Mouse (Mus musculus): Measurements from ENCODE around the gene Pbld1. TPM values are rescaled to one million over a fixed set of nuclear protein-coding genes. Genes with fewer than 3 reads are reported as not detected.

The Pbld1 gene
- polyA plus RNA-seq (2015; fragmentation: Nextera tagmentation; extraction: Ambion mirVana), result 2.6 and 6.4 TPM in 2 replicates

GRCm38 (mm10) chr10:63059862-63060261 is at the start of gene Pbld1:
Gene Pbld1 (plus strand): TSS chr10:63060162.
- Histone ChIP-seq H3K4me1 (replicated peaks) (0 out of 2 replicates have a peak, but pooled peaks cover 3% of the 10 kb centered on the region), H3K9me3 (no peaks in the 10 kb centered on the region), H3K9ac (no peak within 1 kb of the TSS), H3K27ac (no peak within 1 kb of the TSS), H3K4me3 (replicated peaks) (no peak within 1 kb of the TSS), H3K36me3 (no peaks in the 10 kb centered on the region), H3K4me2 (replicated peaks) (no peak within 1 kb of the TSS), H3K27me3 (replicated peaks) (no peaks in the 10 kb centered on the region)
- no peak for ATAC-seq
- WGBS, result 84% methylated on average over 2 of the region's 2 CpGs

- no peak for ATAC-seq
- Histone ChIP-seq H3K27me3 (replicated peaks) (no peaks in the 10 kb centered on the region), H3K4me1 (replicated peaks) (no peaks in the 10 kb centered on the region), H3K27ac (no peak overlapping the region), H3K36me3 (peaks cover 26% of the 10 kb centered on the region), H3K4me2 (replicated peaks) (no peak overlapping the region), H3K4me3 (replicated peaks) (no peak overlapping the region), H3K9me3 (no peaks in the 10 kb centered on the region), H3K9ac (no peak overlapping the region)
- 83% methylated on average over 4 of the region's 4 CpGs for WGBS
These were observed 49.7 kb upstream of the Pbld1 start for GRCm38 (mm10) chr10:63010268-63010667.

GRCm38 (mm10) chr10:63011556-63011955 is 48.4 kb upstream of the Pbld1 start:
- H3K4me3 ChIP-seq (replicated peaks), result no peak overlapping the region
- ATAC-seq, result no peak
- no peak overlapping the region for H3K27ac ChIP-seq
- no peaks in the 10 kb centered on the region for H3K4me1 ChIP-seq (replicated peaks)
- H3K4me2 ChIP-seq (replicated peaks), result no peak overlapping the region
- H3K9ac ChIP-seq, result no peak overlapping the region
- H3K9me3 ChIP-seq, result no peaks in the 10 kb centered on the region
- WGBS, result 88% methylated on average over 6 of the region's 6 CpGs
- H3K36me3 ChIP-seq, result peaks cover 33% of the 10 kb centered on the region
- no peaks in the 10 kb centered on the region for H3K27me3 ChIP-seq (replicated peaks)

GRCm38 (mm10) chr10:63013476-63013875 is 46.5 kb upstream of the Pbld1 start:
- Histone ChIP-seq H3K27me3 (replicated peaks) (no peaks in the 10 kb centered on the region), H3K4me2 (replicated peaks) (no peak overlapping the region), H3K27ac (no peak overlapping the region), H3K9ac (no peak overlapping the region), H3K4me1 (replicated peaks) (no peaks in the 10 kb centered on the region), H3K4me3 (replicated peaks) (no peak overlapping the region), H3K9me3 (no peaks in the 10 kb centered on the region), H3K36me3 (peaks cover 33% of the 10 kb centered on the region)
- 74% methylated on average over 3 of the region's 3 CpGs for WGBS
- ATAC-seq, result no peak

- no peak overlapping the region for H3K4me2 ChIP-seq (replicated peaks)
- peaks cover 33% of the 10 kb centered on the region for H3K36me3 ChIP-seq
- ATAC-seq, result no peak
- no peaks in the 10 kb centered on the region for H3K4me1 ChIP-seq (replicated peaks)
- H3K4me3 ChIP-seq (replicated peaks), result no peak overlapping the region
- no peak overlapping the region for H3K9ac ChIP-seq
- no peak overlapping the region for H3K27ac ChIP-seq
- no peaks in the 10 kb centered on the region for H3K9me3 ChIP-seq
- H3K27me3 ChIP-seq (replicated peaks), result no peaks in the 10 kb centered on the region
- WGBS, result 86% methylated on average over 9 of the region's 9 CpGs
These were observed 45.8 kb upstream of the Pbld1 start for GRCm38 (mm10) chr10:63014168-63014567.

- Histone ChIP-seq H3K4me2 (replicated peaks) (no peak overlapping the region), H3K9ac (no peak overlapping the region), H3K4me1 (replicated peaks) (peaks cover 6% of the 10 kb centered on the region), H3K4me3 (replicated peaks) (no peak overlapping the region), H3K27me3 (replicated peaks) (no peaks in the 10 kb centered on the region), H3K9me3 (no peaks in the 10 kb centered on the region), H3K36me3 (peaks cover 15% of the 10 kb centered on the region), H3K27ac (no peak overlapping the region)
- ATAC-seq, result no peak
- 89% methylated on average over 6 of the region's 6 CpGs for WGBS
These were observed 40.7 kb upstream of the Pbld1 start for GRCm38 (mm10) chr10:63019304-63019703.

GRCm38 (mm10) chr10:63021702-63022101 is 38.3 kb upstream of the Pbld1 start:
- WGBS, result 45% methylated on average over 4 of the region's 4 CpGs
- H3K27me3 ChIP-seq (replicated peaks), result no peaks in the 10 kb centered on the region
- H3K36me3 ChIP-seq, result peaks cover 4% of the 10 kb centered on the region; the same call in 1 of the 2 replicates
- ATAC-seq, result no peak
- H3K4me3 ChIP-seq (replicated peaks), result peak overlapping the region; percentile 90
- H3K4me1 ChIP-seq (replicated peaks), result peaks cover 12% of the 10 kb centered on the region
- H3K9ac ChIP-seq, result no peak overlapping the region
- H3K4me2 ChIP-seq (replicated peaks), result peak overlapping the region; percentile 62
- H3K27ac ChIP-seq, result no peak overlapping the region
- no peaks in the 10 kb centered on the region for H3K9me3 ChIP-seq

GRCm38 (mm10) chr10:63022541-63023120 is 37.3 kb upstream of the Pbld1 start:
- Histone ChIP-seq H3K4me2 (replicated peaks) (peak overlapping the region; percentile 62), H3K9me3 (no peaks in the 10 kb centered on the region), H3K4me3 (replicated peaks) (peak overlapping the region; percentile 90), H3K4me1 (replicated peaks) (peaks cover 12% of the 10 kb centered on the region), H3K27ac (peak overlapping the region; percentile 100), H3K9ac (peak overlapping the region; percentile 99), H3K27me3 (replicated peaks) (no peaks in the 10 kb centered on the region), H3K36me3 (0 out of 2 replicates have a peak, but pooled peaks cover 3% of the 10 kb centered on the region)
- under 1% methylated on average over 27 of the region's 27 CpGs for WGBS
- no peak for ATAC-seq

- under 1% methylated on average over 65 of the region's 68 CpGs for WGBS
- Histone ChIP-seq H3K9me3 (no peaks in the 10 kb centered on the region), H3K4me2 (replicated peaks) (peak overlapping the region; percentile 62), H3K36me3 (no peaks in the 10 kb centered on the region), H3K9ac (peak overlapping the region; percentile 99), H3K4me3 (replicated peaks) (peak overlapping the region; percentile 90), H3K27ac (peak overlapping the region; percentile 100), H3K4me1 (replicated peaks) (peaks cover 12% of the 10 kb centered on the region), H3K27me3 (replicated peaks) (no peaks in the 10 kb centered on the region)
- ATAC-seq, result peak; percentile 72
These were observed 36.7 kb upstream of the Pbld1 start for GRCm38 (mm10) chr10:63023121-63023748.

GRCm38 (mm10) chr10:63023749-63024579 is 36.0 kb upstream of the Pbld1 start, which contains the start of the genes Hnrnph3 and Pbld2:
Gene Hnrnph3 (minus strand): TSS chr10:63024217.
Gene Pbld2 (plus strand): TSS chr10:63024315.
- Histone ChIP-seq H3K36me3 (no peaks in the 10 kb centered on the region), H3K4me1 (replicated peaks) (peaks cover 12% of the 10 kb centered on the region), H3K27ac (peak within 1 kb of the TSS; percentile 100), H3K9me3 (no peaks in the 10 kb centered on the region), H3K4me3 (replicated peaks) (peak within 1 kb of the TSS; percentile 90), H3K9ac (peak within 1 kb of the TSS; percentile 99), H3K4me2 (replicated peaks) (peak within 1 kb of the TSS; percentile 62), H3K27me3 (replicated peaks) (no peaks in the 10 kb centered on the region)
- WGBS, result under 1% methylated on average over 65 of the region's 69 CpGs
- peak; percentile 95 for ATAC-seq

- H3K4me3 ChIP-seq (replicated peaks), result peak overlapping the region; percentile 90
- peak overlapping the region; percentile 62 for H3K4me2 ChIP-seq (replicated peaks)
- 0% methylated on average over 8 of the region's 8 CpGs for WGBS
- peaks cover 12% of the 10 kb centered on the region for H3K4me1 ChIP-seq (replicated peaks)
- peak; percentile 72 for ATAC-seq
- H3K36me3 ChIP-seq, result no peaks in the 10 kb centered on the region
- peak overlapping the region; percentile 100 for H3K27ac ChIP-seq
- H3K9me3 ChIP-seq, result no peaks in the 10 kb centered on the region
- no peaks in the 10 kb centered on the region for H3K27me3 ChIP-seq (replicated peaks)
- peak overlapping the region; percentile 61 for H3K9ac ChIP-seq
These were observed 35.4 kb upstream of the Pbld1 start for GRCm38 (mm10) chr10:63024580-63024910.

GRCm38 (mm10) chr10:63025016-63025415 is 34.9 kb upstream of the Pbld1 start:
- Histone ChIP-seq H3K27ac (peak overlapping the region; percentile 100), H3K9ac (peak overlapping the region; percentile 61; the same call in 1 of the 2 replicates)
- WGBS, result 26% methylated on average over 2 of the region's 2 CpGs

More at GRCm38 (mm10) chr10:63025016-63025415, 34.9 kb upstream of the Pbld1 start:
- peaks cover 12% of the 10 kb centered on the region for H3K4me1 ChIP-seq (replicated peaks)
- no peaks in the 10 kb centered on the region for H3K9me3 ChIP-seq
- peak overlapping the region; percentile 90 for H3K4me3 ChIP-seq (replicated peaks)
- peak overlapping the region; percentile 62 for H3K4me2 ChIP-seq (replicated peaks)
- no peak for ATAC-seq
- H3K36me3 ChIP-seq, result no peaks in the 10 kb centered on the region
- H3K27me3 ChIP-seq (replicated peaks), result no peaks in the 10 kb centered on the region
